Mouse (Mus musculus) lung, postnatal 0 days (tissue): ENCODE measurements around the gene Gart.

Source experiments
- CTCF ChIP-seq: IDR thresholded peaks from 2 replicates; pipeline ENCODE4 v1.5.1; 2016; ENCODE audit warnings: antibody characterized with exemption, mild to moderate bottlenecking
- EP300 ChIP-seq: IDR thresholded peaks from 2 replicates; pipeline ENCODE4 v1.6.1; 2016; ENCODE audit warnings: antibody characterized with exemption, mild to moderate bottlenecking, control low read depth

- TF ChIP-seq CTCF (no peak), EP300 (no peak)
Observed at GRCm38 (mm10) chr16:91657285-91657684, 10.5 kb upstream of the Gart start.
